Mouse (Mus musculus): ENCODE results near the gene Plpp3.

DNA sequence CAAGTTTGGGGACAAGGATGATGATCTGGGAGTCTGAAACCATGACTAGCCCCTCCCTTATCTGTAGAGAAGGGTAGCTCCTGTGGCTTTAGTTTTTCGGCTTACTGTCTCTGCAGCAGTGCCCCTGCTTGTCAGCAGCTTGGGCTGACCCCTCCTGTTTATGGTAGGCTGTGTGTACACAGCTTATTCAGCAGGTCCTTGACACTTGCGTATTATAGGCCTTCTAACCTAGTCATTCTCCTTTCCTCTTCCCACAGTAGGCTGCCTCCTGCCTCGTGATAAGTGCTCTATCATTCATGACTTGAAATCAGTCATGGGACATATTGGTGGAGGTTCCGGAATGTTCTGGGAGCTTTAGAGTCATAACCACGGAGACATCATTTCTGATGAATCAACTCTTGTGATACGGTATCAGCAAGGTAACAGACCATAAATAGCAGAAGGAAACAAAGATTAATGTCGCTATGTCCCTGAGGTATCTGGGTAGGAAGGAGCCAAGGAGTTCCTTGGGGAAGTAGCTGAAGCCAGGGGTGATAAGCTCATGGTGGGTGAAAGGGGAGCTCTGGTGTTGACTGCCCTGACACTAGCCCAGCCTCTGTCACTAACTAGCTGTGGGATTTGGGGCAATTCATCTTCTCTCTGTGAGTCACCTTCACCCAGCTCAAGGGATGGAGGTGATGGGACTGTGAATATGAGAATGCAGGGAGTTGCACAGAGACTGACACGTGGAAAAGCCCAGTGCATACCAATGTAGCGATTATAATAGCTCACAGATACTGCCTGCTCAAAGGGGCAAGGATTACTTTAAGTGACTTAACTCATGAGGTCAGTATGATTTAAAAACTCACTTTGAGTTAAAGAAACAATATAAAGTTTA is 104.0 kb downstream of the Plpp3 start:
- TF ChIP-seq POLR2A (IDR thresholded peaks at IDR 0.05; ENCODE audit: extremely low read depth, insufficient read depth, low read length) (no peak), CTCF (IDR thresholded peaks at IDR 0.05; ENCODE audit: low read depth, low read length) (no peak)

Data from liver, adult 2 months (tissue).